Mouse (Mus musculus) liver, embryonic 12.5 days (tissue): ENCODE measurements around the gene Foxn3. TPM values are rescaled to one million over a fixed set of nuclear protein-coding genes. Genes with fewer than 3 reads are reported as not detected.
A peak's percentile ranks its signal among the peaks of the same experiment; 100 is the strongest.

Experiments
- ATAC-seq: fragments of 200-750 bp; cut with Nextera tagmentation; 2 replicates; pipeline ENCODE4 v1.8.0; 2017; ENCODE audit warnings: moderate number of reproducible peaks, mild to moderate bottlenecking, moderate library complexity
- H3K27ac ChIP-seq: fragments of 300-500 bp; sonication (generic); 2 replicates; pipeline ENCODE4 v1.5.1; 2016; ENCODE audit warnings: mild to moderate bottlenecking
- H3K27me3 ChIP-seq: fragments of 300-500 bp; sonication (generic); replicated peaks from 2 replicates; pipeline ENCODE4 v1.6.1; 2016; ENCODE audit warnings: mild to moderate bottlenecking, moderate library complexity
- H3K36me3 ChIP-seq: fragments of 300-500 bp; sonication (generic); 2 replicates; pipeline ENCODE4 v1.6.1; 2016; ENCODE audit warnings: mild to moderate bottlenecking, moderate library complexity
- H3K4me1 ChIP-seq: fragments of 300-500 bp; sonication (generic); 2 replicates; pipeline ENCODE4 v1.6.1; 2016
- H3K4me2 ChIP-seq: fragments of 300-500 bp; sonication (generic); 2 replicates; pipeline ENCODE4 v1.6.1; 2016; ENCODE audit warnings: mild to moderate bottlenecking, moderate library complexity
- H3K4me3 ChIP-seq: fragments of 300-500 bp; sonication (generic); 2 replicates; pipeline ENCODE4 v1.5.1; 2016; ENCODE audit warnings: mild to moderate bottlenecking, moderate library complexity
- H3K9ac ChIP-seq: fragments of 300-500 bp; sonication (generic); 2 replicates; pipeline ENCODE4 v1.6.1; 2016; ENCODE audit warnings: mild to moderate bottlenecking, moderate library complexity
- H3K9me3 ChIP-seq: fragments of 300-500 bp; sonication (generic); replicated peaks from 2 replicates; pipeline ENCODE4 v1.6.1; 2016; ENCODE audit warnings: mild to moderate bottlenecking, moderate library complexity
- WGBS: fragments of 180-500 bp; shearing (Covaris S2); methylation state at CpG from one replicate; pipeline ENCODE4 v1.1.7; 2016; ENCODE audit not compliant: insufficient replicate concordance; 5-methylcytosine and 5-hydroxymethylcytosine counted together
- polyA plus RNA-seq: library from polyadenylated mRNA; unstranded; fragments of >200 nt; fragmentation: Nextera tagmentation; extraction: Ambion mirVana; gene quantifications from 2 replicates; pipeline ENCODE4 v1.2.1, GENCODE M21; 2016

Foxn3 gene
- polyA plus RNA-seq, 1 experiment from 2014 or later: 25.8 TPM

DNA sequence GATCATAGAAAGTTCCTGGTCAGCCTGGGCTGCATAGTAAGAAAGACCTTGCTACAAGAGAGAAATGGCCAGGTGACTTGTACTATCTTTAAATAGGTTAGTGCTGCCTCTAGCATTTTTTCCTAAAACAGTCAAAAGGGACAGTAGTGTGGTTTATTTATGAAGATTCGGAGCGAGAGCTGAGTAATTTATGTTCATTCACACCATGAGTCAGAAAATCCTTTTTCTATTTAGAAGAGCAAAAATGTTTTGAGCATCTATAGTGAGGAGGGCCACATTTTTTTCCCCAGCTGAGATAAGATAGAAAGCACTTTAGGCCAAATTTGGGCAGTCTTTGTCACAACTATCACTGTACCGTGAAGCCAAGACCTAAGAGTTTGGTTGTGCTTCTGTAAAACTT is 24.0 kb upstream of the Foxn3 start:
- Histone ChIP-seq H3K4me3 (no peak overlapping the region), H3K9me3 (no peaks in the 10 kb centered on the region), H3K9ac (no peak overlapping the region), H3K4me1 (no peaks in the 10 kb centered on the region), H3K4me2 (no peak overlapping the region), H3K36me3 (no peaks in the 10 kb centered on the region), H3K27me3 (no peaks in the 10 kb centered on the region), H3K27ac (no peak overlapping the region)
- no peak for ATAC-seq
- WGBS: 67% methylated on average over 3 of the region's 3 CpGs

- H3K9ac ChIP-seq: no peak overlapping the region
- no peak overlapping the region for H3K4me2 ChIP-seq
- H3K27me3 ChIP-seq: no peaks in the 10 kb centered on the region
- no peak overlapping the region for H3K4me3 ChIP-seq
- H3K27ac ChIP-seq: no peak overlapping the region
- H3K36me3 ChIP-seq: no peaks in the 10 kb centered on the region
- no peak for ATAC-seq
- H3K4me1 ChIP-seq: 0 out of 2 replicates have a peak, but pooled peaks cover 7% of the 10 kb centered on the region
- no peaks in the 10 kb centered on the region for H3K9me3 ChIP-seq
- WGBS: 45% methylated on average over 4 of the region's 4 CpGs
Observed at GRCm38 (mm10) chr12:99579989-99580388, 16.6 kb upstream of the Foxn3 start.

DNA sequence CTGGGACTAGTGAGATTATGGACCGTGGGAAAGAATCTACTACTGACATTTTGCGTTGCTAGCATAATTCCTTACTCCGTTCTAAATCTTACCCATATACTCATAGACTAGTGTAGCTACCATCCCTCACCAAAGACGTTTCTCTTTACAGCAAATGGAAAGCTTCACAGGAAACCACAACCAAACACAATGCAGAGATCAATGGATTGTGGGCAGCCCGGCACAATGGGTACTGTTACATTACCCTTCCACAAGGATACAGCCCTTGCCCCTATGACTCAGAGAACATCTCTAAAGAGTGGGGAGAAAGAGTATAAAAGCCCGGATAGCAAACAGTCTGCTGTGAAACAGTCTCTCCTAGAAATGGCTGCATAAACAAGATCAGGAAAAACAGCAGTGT is 13.3 kb upstream of the Foxn3 start:
- Histone ChIP-seq H3K4me1 (peaks cover 14% of the 10 kb centered on the region; the same call in 1 of the 2 replicates), H3K4me2 (no peak overlapping the region), H3K36me3 (no peaks in the 10 kb centered on the region), H3K27ac (no peak overlapping the region), H3K4me3 (no peak overlapping the region), H3K9me3 (no peaks in the 10 kb centered on the region), H3K27me3 (no peaks in the 10 kb centered on the region), H3K9ac (no peak overlapping the region)
- ATAC-seq: no peak
- WGBS: 42% methylated on average over 6 of the region's 6 CpGs

GRCm38 (mm10) chr12:99574299-99574698 is 10.9 kb upstream of the Foxn3 start:
- Histone ChIP-seq H3K9me3 (no peaks in the 10 kb centered on the region), H3K4me3 (no peak overlapping the region), H3K36me3 (no peaks in the 10 kb centered on the region), H3K4me2 (no peak overlapping the region), H3K27me3 (no peaks in the 10 kb centered on the region), H3K27ac (no peak overlapping the region), H3K4me1 (peaks cover 14% of the 10 kb centered on the region; the same call in 1 of the 2 replicates), H3K9ac (no peak overlapping the region)
- ATAC-seq: no peak
- 51% methylated on average over 13 of the region's 13 CpGs for WGBS

GRCm38 (mm10) chr12:99573036-99573435 is 9.7 kb upstream of the Foxn3 start:
- no peaks in the 10 kb centered on the region for H3K9me3 ChIP-seq
- no peak overlapping the region for H3K9ac ChIP-seq
- WGBS: 79% methylated on average over 6 of the region's 6 CpGs
- ATAC-seq: no peak
- no peaks in the 10 kb centered on the region for H3K27me3 ChIP-seq
- no peaks in the 10 kb centered on the region for H3K36me3 ChIP-seq
- H3K4me2 ChIP-seq: no peak overlapping the region
- H3K4me3 ChIP-seq: no peak overlapping the region
- no peak overlapping the region for H3K27ac ChIP-seq
- peaks cover 14% of the 10 kb centered on the region; the same call in 1 of the 2 replicates for H3K4me1 ChIP-seq

DNA sequence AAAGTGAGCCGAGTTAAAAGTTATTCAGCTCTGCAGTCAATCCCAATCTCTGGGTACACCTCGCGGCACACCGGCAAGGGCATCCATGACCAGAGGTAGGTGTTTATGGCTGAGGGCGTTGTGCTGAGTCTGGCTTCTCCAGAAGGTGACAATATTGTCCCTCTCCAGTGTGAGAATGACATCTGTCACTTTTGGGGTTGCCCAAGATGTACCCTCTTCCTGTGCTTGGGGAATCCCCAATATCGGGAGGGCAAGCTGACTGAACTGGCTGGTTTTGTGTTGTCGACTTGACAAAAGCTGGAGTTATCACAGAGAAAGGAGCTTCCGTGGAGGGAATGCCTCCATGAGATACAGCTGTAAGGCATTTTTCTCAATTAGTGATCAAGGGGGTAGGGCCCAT is 8.6 kb upstream of the Foxn3 start:
- Histone ChIP-seq H3K4me1 (peaks cover 14% of the 10 kb centered on the region; the same call in 1 of the 2 replicates), H3K9ac (no peak overlapping the region), H3K9me3 (no peaks in the 10 kb centered on the region), H3K27ac (no peak overlapping the region), H3K36me3 (no peaks in the 10 kb centered on the region), H3K4me2 (no peak overlapping the region), H3K27me3 (no peaks in the 10 kb centered on the region), H3K4me3 (no peak overlapping the region)
- 77% methylated on average over 8 of the region's 8 CpGs for WGBS
- ATAC-seq: no peak

- Histone ChIP-seq H3K4me1 (peaks cover 8% of the 10 kb centered on the region; the same call in 1 of the 2 replicates), H3K27me3 (0 out of 2 replicates have a peak, but pooled peaks cover 4% of the 10 kb centered on the region), H3K9me3 (no peaks in the 10 kb centered on the region), H3K9ac (no peak overlapping the region), H3K4me2 (no peak overlapping the region), H3K27ac (no peak overlapping the region), H3K36me3 (no peaks in the 10 kb centered on the region), H3K4me3 (no peak overlapping the region)
- 71% methylated on average over 25 of the region's 25 CpGs for WGBS
- ATAC-seq: no peak
Observed at GRCm38 (mm10) chr12:99570197-99570956, 7.0 kb upstream of the Foxn3 start.

DNA sequence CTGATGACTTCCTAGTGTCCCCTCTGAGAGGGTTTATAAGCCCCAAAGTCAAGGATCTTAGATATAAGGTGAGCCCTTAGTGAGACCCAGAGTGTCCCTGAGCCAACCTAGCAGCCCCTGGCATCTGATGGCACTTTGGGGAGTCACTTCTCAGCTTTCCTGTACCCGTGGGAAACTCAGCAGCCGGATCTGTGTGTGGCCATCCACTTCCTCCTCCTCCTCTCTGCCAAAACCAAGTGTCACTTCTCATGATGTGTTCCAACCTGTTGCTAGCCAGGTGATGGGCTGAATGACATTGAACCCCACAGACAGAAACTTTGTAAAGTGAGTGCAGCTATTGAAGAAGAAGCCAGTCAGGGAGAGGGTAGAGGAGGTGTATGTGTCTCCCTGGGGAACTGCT is 2.2 kb upstream of the Foxn3 start:
- H3K9me3 ChIP-seq: no peaks in the 10 kb centered on the region
- H3K4me2 ChIP-seq: no peak overlapping the region
- 50% methylated on average over 2 of the region's 2 CpGs for WGBS
- peaks cover 24% of the 10 kb centered on the region for H3K4me1 ChIP-seq
- no peaks in the 10 kb centered on the region for H3K36me3 ChIP-seq
- no peak overlapping the region for H3K9ac ChIP-seq
- ATAC-seq: no peak
- H3K4me3 ChIP-seq: no peak overlapping the region
- H3K27ac ChIP-seq: no peak overlapping the region
- H3K27me3 ChIP-seq: 0 out of 2 replicates have a peak, but pooled peaks cover 4% of the 10 kb centered on the region

GRCm38 (mm10) chr12:99564301-99564910 is 1.0 kb upstream of the Foxn3 start:
- no peak overlapping the region for H3K27ac ChIP-seq
- peak overlapping the region; percentile 73; the same call in 1 of the 2 replicates for H3K4me3 ChIP-seq
- no peak for ATAC-seq

GRCm38 (mm10) chr12:99562867-99563189 is 554 bp downstream of the Foxn3 start:
- peak overlapping the region; percentile 71 for H3K27ac ChIP-seq
- no peaks in the 10 kb centered on the region for H3K9me3 ChIP-seq
- H3K4me1 ChIP-seq: peaks cover 52% of the 10 kb centered on the region
- 0 out of 2 replicates have a peak, but pooled peaks cover 4% of the 10 kb centered on the region for H3K27me3 ChIP-seq
- H3K4me3 ChIP-seq: peak overlapping the region; percentile 73
- peak overlapping the region; percentile 82 for H3K9ac ChIP-seq
- no peak for ATAC-seq
- WGBS: under 1% methylated on average over 10 of the region's 10 CpGs
- H3K36me3 ChIP-seq: no peaks in the 10 kb centered on the region
- peak overlapping the region; percentile 82 for H3K4me2 ChIP-seq

More at GRCm38 (mm10) chr12:99564301-99564910, 1.0 kb upstream of the Foxn3 start:
- H3K4me1 ChIP-seq: peaks cover 36% of the 10 kb centered on the region
- no peaks in the 10 kb centered on the region for H3K36me3 ChIP-seq
- WGBS: 20% methylated on average over 9 of the region's 9 CpGs
- no peak overlapping the region for H3K9ac ChIP-seq
- H3K9me3 ChIP-seq: no peaks in the 10 kb centered on the region
- H3K4me2 ChIP-seq: peak overlapping the region; percentile 82
- H3K27me3 ChIP-seq: 0 out of 2 replicates have a peak, but pooled peaks cover 4% of the 10 kb centered on the region

DNA sequence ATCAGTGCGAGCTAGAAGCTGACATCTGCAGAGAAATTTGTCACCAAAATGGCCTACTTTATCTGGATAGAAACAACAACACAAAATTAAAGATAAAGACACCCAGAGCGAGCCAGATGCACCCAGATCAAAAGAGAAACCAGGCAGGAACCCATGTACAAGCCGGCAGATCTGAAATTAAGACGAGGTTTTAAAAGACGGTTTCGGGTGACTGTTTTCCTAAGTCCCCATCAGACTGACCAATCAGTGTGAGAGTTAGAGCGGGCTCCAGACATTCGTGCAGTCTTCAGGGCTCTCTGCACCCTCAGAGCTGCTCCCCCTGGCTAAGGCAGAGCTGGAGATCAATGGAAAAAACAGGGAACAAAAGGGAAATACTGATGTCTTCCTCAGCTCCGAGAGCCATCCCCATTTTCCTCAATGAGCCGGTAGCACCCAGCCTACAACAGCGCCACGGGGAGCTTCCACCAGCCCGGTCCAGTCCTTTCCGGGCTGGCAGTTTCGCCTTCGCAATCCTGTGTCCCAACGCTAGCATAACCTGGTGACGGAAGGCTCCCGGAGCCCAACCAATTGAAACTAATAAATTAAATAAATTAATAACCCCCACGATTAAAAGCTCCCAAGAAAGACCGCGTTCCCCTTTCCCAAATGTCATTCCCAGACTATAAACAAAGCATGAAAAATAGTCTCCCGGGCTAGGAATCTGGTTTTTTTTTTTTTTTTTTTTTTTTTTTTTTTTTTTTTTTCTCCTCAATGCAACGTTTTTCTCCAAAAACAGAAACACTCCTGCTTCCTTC is 1.1 kb downstream of the Foxn3 start:
- H3K4me3 ChIP-seq: peak overlapping the region; percentile 73
- no peaks in the 10 kb centered on the region for H3K36me3 ChIP-seq
- peak; percentile 56; the same call in 1 of the 2 replicates for ATAC-seq
- H3K9me3 ChIP-seq: no peaks in the 10 kb centered on the region
- peak overlapping the region; percentile 82 for H3K4me2 ChIP-seq
- H3K27ac ChIP-seq: peak overlapping the region; percentile 71
- WGBS: 1% methylated on average over 24 of the region's 24 CpGs
- peak overlapping the region; percentile 82 for H3K9ac ChIP-seq
- 0 out of 2 replicates have a peak, but pooled peaks cover 4% of the 10 kb centered on the region for H3K27me3 ChIP-seq
- peaks cover 55% of the 10 kb centered on the region for H3K4me1 ChIP-seq
